Mouse (Mus musculus) monocyte, adult 5-6 weeks (primary cell): ENCODE measurements around the gene Arsa. TPM values are rescaled to one million over a fixed set of nuclear protein-coding genes. Genes with fewer than 3 reads are reported as not detected.

Source experiments
- ATAC-seq: fragments of 153-309, 156-312 bp; replicated peaks from 2 replicates; pipeline ENCODE4 v1.8.0; 2017; ENCODE audit warnings: mild to moderate bottlenecking; ENCODE audit not compliant: low TSS enrichment, insufficient number of reproducible peaks, severe bottlenecking, poor library complexity, low FRiP score
- total RNA-seq: library from RNA; stranded (forward); fragments of 200-1000, 200-491, 200-594 nt; gene quantifications from 3 replicates; pipeline ENCODE4 v1.2.3, GENCODE M21; 2017

Arsa gene
- total RNA-seq, 1 experiment from 2014 or later: 11.2 TPM

DNA sequence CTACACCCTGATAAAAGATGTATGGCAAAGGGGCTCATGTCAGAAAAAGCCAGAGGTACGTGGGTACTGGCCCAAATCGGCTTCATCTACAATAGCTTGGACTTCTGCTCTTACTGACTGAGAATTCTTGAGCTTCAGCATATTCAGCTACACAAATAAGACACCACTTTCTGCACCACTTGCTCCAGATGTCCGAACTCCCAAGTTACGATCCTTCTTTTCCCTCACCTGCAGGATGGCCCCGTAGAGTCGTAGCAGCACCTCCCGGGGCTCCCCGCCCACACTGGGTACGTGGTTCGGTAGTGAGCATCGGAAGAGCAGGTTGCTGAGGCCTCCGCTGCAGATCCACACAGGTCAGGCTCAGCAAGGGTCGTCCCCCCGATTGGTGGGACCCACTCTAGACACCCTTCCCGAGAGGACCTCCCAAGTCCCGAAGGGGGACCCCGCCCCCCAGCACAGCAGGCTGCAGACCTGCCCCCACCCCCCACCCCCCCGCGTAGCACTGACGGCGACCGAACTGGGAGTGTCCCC is 48.3 kb downstream of the Arsa start:
- 0 out of 2 replicates have a peak, but pooled peaks have one; percentile 1 for ATAC-seq

DNA sequence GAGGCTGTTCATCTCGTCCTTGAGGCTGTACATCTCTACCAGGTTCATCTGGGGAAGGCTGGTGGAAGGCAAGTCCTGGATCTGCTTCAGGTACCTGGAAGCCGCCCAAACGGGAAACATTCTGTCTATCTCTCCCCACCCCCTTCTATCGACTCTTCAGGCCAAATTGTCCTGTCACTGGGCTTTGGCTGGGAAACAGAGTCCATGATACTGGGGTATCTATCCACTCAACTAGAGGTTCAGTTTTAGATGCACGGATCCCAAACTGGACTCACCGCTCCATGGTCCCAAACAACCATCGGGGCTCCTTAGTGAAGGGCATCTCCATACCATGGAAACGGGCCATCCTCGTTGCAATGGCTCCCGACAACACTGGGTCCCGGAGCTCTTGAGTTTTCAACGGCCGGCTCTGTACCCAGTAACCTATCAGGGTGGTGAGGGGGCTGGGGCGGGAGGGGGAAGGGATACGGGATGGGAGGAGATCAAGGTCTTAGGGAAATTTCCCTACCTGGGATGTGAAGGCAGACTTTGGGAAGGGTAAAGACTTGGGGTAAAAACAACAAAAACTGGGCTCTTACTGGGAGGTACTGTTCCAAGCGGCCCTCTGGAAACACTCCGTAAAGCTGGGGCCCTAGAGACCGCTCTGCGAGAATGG is 49.0 kb downstream of the Arsa start:
- ATAC-seq: no peak

DNA sequence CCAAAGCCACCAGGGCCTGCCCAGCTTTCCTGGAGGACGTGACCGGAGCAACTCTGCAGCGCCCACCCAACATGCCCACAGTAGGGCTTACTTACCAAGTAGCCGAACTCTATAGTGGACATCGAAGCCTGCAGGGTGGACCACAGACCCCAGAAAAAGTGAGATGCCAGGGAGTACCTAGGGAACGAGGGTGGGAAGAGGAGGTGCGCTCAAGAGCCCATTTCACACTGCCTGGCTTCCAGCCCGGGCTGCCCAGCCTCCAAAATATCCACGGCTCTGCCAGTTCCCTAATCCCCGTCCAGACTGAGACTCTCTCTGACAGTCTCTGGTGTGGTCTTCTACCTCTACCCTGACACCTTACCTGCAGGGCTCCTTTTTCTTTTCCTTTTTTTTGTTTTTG is 50.5 kb downstream of the Arsa start:
- ATAC-seq: no peak

DNA sequence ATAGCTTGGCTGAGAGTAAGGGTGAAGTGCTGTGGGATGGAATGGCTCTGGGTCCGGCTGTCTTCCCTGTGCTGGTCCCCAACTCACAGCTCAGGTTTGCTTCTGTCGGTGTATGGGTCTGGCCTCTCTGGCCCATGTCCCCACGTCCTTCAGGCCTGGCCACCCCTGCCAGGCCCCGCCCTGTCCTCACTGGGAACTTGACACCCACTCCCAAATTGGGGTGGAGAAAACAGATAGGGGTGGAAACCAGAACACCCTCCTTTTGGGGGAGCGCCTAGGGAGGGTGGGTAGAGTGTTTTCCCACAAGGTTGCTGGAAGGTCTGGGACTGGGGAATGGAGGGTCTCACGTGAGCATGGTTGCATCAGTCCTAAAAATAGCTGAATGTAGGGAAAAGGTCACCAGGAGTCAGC is 51.5 kb downstream of the Arsa start, which contains the start of gene Cpt1b:
Gene Cpt1b (minus strand): TSS at position 153 of the 411 bp plus-strand sequence.
- ATAC-seq: no peak

DNA sequence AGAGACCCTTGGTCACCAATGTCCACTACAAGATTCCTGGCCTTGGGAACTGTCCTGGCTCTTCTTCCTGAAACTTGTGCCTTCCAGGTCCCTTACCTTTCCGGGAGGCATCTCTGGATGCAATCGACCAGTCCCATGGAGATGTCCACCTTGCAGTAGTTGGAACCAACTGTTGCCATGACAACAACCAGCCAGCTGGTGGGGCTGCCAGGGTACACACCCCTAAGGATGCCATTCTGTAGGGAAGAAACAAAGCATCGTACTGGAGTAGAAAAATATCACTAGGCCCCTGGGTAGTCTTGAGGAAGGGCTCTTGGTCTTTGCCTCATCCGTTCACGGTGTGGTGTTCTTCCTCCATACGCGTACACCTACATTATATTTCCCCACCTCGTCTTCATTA is 52.6 kb downstream of the Arsa start:
- no peak for ATAC-seq

Other genes starting within 250 kb of the Arsa start
- gene Sbf1, start 162.1 kb downstream of the Arsa start, total RNA-seq: 86.3 to 141 TPM (median 130 TPM) in 3 replicates
- not detected in 3 replicates for gene Adm2, start 154.7 kb downstream of the Arsa start, total RNA-seq
- not detected in 3 replicates for gene Miox, start 143.0 kb downstream of the Arsa start, total RNA-seq
- 9.0 to 27.2 TPM (median 20.9 TPM) in 3 replicates for gene Lmf2, start 121.8 kb downstream of the Arsa start, total RNA-seq
- gene Ncaph2, start 121.7 kb downstream of the Arsa start, total RNA-seq: 71.4 to 99.9 TPM (median 80.6 TPM) in 3 replicates
- 5.4 to 9.4 TPM (median 6.3 TPM) in 3 replicates for gene Sco2, start 103.6 kb downstream of the Arsa start, total RNA-seq
- gene Tymp, start 100.4 kb downstream of the Arsa start, total RNA-seq: 0.57 TPM in 1 of 3 replicates, not detected in the others
- not detected in 3 replicates for gene Odf3b, start 98.1 kb downstream of the Arsa start, total RNA-seq
- not detected in 3 replicates for gene Klhdc7b, start 92.5 kb downstream of the Arsa start, total RNA-seq
- gene Syce3, start 66.9 kb downstream of the Arsa start, total RNA-seq: not detected in 3 replicates
- gene Cpt1b, start 51.6 kb downstream of the Arsa start, total RNA-seq: 0.75 to 8.6 TPM (median 1.8 TPM) in 3 replicates
- 9.7 to 24.4 TPM (median 15.7 TPM) in 3 replicates for gene C730034F03Rik, start 47.8 kb downstream of the Arsa start, total RNA-seq
- gene Gm44502, start 47.7 kb downstream of the Arsa start, total RNA-seq: 0.76 to 1.2 TPM in 2 of 3 replicates, not detected in the other
- 95.3 to 120 TPM (median 95.5 TPM) in 3 replicates for gene Chkb, start 47.5 kb downstream of the Arsa start, total RNA-seq
- not detected in 3 replicates for gene Mapk8ip2, start 23.5 kb downstream of the Arsa start, total RNA-seq
- not detected in 3 replicates for gene Shank3, start 22.2 kb upstream of the Arsa start, total RNA-seq
- gene Acr, start 90.9 kb upstream of the Arsa start, total RNA-seq: 0.85 TPM in 1 of 3 replicates, not detected in the others
- 0.87 to 1.2 TPM in 2 of 3 replicates, not detected in the other for gene Rabl2, start 114.5 kb upstream of the Arsa start, total RNA-seq